Mouse (Mus musculus) kidney, adult 2 months (tissue): ENCODE measurements around the gene Ppan. TPM values are rescaled to one million over a fixed set of nuclear protein-coding genes. Genes with fewer than 3 reads are reported as not detected.
A peak's percentile ranks its signal among the peaks of the same experiment; 100 is the strongest.

Source experiments
- DNase-seq: peaks from one replicate; pipeline ENCODE4 v3.0.0; 2021
- H3K27ac ChIP-seq: fragments of 200-500 bp; 2 replicates; pipeline ENCODE4 v1.5.1; 2012; ENCODE audit warnings: low read depth, low read length, control low read depth, inconsistent platforms; ENCODE audit not compliant: insufficient read depth
- H3K27me3 ChIP-seq: fragments of 200-500 bp; replicated peaks from 2 replicates; pipeline ENCODE4 v1.6.1; 2012; ENCODE audit warnings: mild to moderate bottlenecking, moderate library complexity, low read length, inconsistent platforms; ENCODE audit not compliant: control insufficient read depth, insufficient read depth
- H3K36me3 ChIP-seq: fragments of 200-500 bp; 2 replicates; pipeline ENCODE4 v1.6.1; 2012; ENCODE audit warnings: mild to moderate bottlenecking, moderate library complexity, low read length, inconsistent platforms; ENCODE audit not compliant: control insufficient read depth, insufficient read depth
- H3K4me1 ChIP-seq: fragments of 200-500 bp; 2 replicates; pipeline ENCODE4 v1.6.1; 2011; ENCODE audit warnings: low read length; ENCODE audit not compliant: control insufficient read depth, insufficient read depth
- H3K4me3 ChIP-seq: fragments of 200-500 bp; 2 replicates; pipeline ENCODE4 v1.5.1; 2011; ENCODE audit warnings: mild to moderate bottlenecking, low read depth, low read length, control low read depth; ENCODE audit not compliant: insufficient read depth
- CTCF ChIP-seq: fragments of 200-500 bp; conservative IDR thresholded peaks from 2 replicates; pipeline ENCODE4 v1.5.1; 2011; ENCODE audit warnings: low read depth, mild to moderate bottlenecking, control low read depth, low read length, moderate library complexity, mixed read lengths; ENCODE audit not compliant: insufficient read depth, insufficient read length
- POLR2A ChIP-seq: fragments of 200-500 bp; IDR thresholded peaks from one replicate; pipeline ENCODE4 v1.6.1; 2011; ENCODE audit warnings: low read depth, low read length, control low read depth
- WGBS: fragments of 180-500 bp; shearing (Covaris S2); methylation state at CpG from one replicate; pipeline ENCODE4 v1.1.7; 2018; 5-methylcytosine and 5-hydroxymethylcytosine counted together
- polyA plus RNA-seq: library from polyadenylated mRNA; depleted of rRNA; stranded (reverse); fragments of >200 nt; gene quantifications from 2 replicates; pipeline ENCODE4 v1.2.3, GENCODE M21; 2012; rRNA removed

Gene Ppan
- polyA plus RNA-seq: 28.3 and 31.2 TPM in 2 replicates

- peaks cover 4% of the 10 kb centered on the region for H3K36me3 ChIP-seq
- no peaks in the 10 kb centered on the region for H3K27me3 ChIP-seq
- TF ChIP-seq POLR2A: peak; percentile 58
- TF ChIP-seq CTCF: no peak
- peak; percentile 98 for DNase-seq
- H3K27ac ChIP-seq: peak within 1 kb of the TSS; percentile 90
- under 1% methylated on average over 43 of the region's 43 CpGs for WGBS
- H3K4me1 ChIP-seq: peaks cover 2% of the 10 kb centered on the region; the same call in 1 of the 2 replicates
- H3K4me3 ChIP-seq: peak within 1 kb of the TSS; percentile 84
Measured at GRCm38 (mm10) chr9:20887704-20888385, at the start of gene Ppan. Gene Ppan, plus strand, starts transcription at chr9:20888175.

GRCm38 (mm10) chr9:20838931-20839330, 49.0 kb upstream of the Ppan start:
- DNase-seq: peak; percentile 10
- Histone ChIP-seq H3K36me3 (no peaks in the 10 kb centered on the region), H3K27ac (no peak overlapping the region), H3K4me3 (no peak overlapping the region), H3K4me1 (no peaks in the 10 kb centered on the region), H3K27me3 (no peaks in the 10 kb centered on the region)
- no peak for TF ChIP-seq POLR2A
- no peak for TF ChIP-seq CTCF
- WGBS: 50% methylated on average over 6 of the region's 6 CpGs

- DNase-seq: no peak
- no peaks in the 10 kb centered on the region for H3K27me3 ChIP-seq
- H3K4me1 ChIP-seq: no peaks in the 10 kb centered on the region
- no peak overlapping the region for H3K4me3 ChIP-seq
- no peaks in the 10 kb centered on the region for H3K36me3 ChIP-seq
- WGBS: 67% methylated on average over 4 of the region's 4 CpGs
- TF ChIP-seq POLR2A: no peak
- no peak for TF ChIP-seq CTCF
- H3K27ac ChIP-seq: no peak overlapping the region
Measured at GRCm38 (mm10) chr9:20842211-20842610, 45.8 kb upstream of the Ppan start.

- WGBS: 20% methylated on average over 2 of the region's 2 CpGs
- Histone ChIP-seq H3K27ac (no peak overlapping the region), H3K36me3 (no peaks in the 10 kb centered on the region), H3K27me3 (no peaks in the 10 kb centered on the region), H3K4me3 (no peak overlapping the region), H3K4me1 (no peaks in the 10 kb centered on the region)
- DNase-seq: peak; percentile 18
- peak; percentile 48 for TF ChIP-seq CTCF
- TF ChIP-seq POLR2A: no peak
Measured at GRCm38 (mm10) chr9:20842670-20843069, 45.3 kb upstream of the Ppan start.

- Histone ChIP-seq H3K4me3 (no peak overlapping the region), H3K27me3 (no peaks in the 10 kb centered on the region), H3K27ac (no peak overlapping the region), H3K4me1 (no peaks in the 10 kb centered on the region), H3K36me3 (no peaks in the 10 kb centered on the region)
- TF ChIP-seq POLR2A: no peak
- no peak for TF ChIP-seq CTCF
- DNase-seq: no peak
- 86% methylated on average over 2 of the region's 2 CpGs for WGBS
Measured at GRCm38 (mm10) chr9:20850179-20850578, 37.8 kb upstream of the Ppan start.

GRCm38 (mm10) chr9:20857131-20857530, 30.8 kb upstream of the Ppan start:
- WGBS: 5% methylated on average over 6 of the region's 6 CpGs
- DNase-seq: peak; percentile 49
- 0 out of 2 replicates have a peak, but pooled peaks have one; percentile 14 for TF ChIP-seq CTCF
- TF ChIP-seq POLR2A: no peak

GRCm38 (mm10) chr9:20859926-20860325, 28.0 kb upstream of the Ppan start:
- 51% methylated on average over 6 of the region's 6 CpGs for WGBS
- no peaks in the 10 kb centered on the region for H3K27me3 ChIP-seq
- H3K36me3 ChIP-seq: no peaks in the 10 kb centered on the region
- no peak overlapping the region for H3K27ac ChIP-seq
- H3K4me1 ChIP-seq: no peaks in the 10 kb centered on the region
- TF ChIP-seq CTCF: no peak
- no peak for TF ChIP-seq POLR2A
- DNase-seq: no peak
- no peak overlapping the region for H3K4me3 ChIP-seq

More at GRCm38 (mm10) chr9:20857131-20857530, 30.8 kb upstream of the Ppan start:
- no peaks in the 10 kb centered on the region for H3K27me3 ChIP-seq
- no peak overlapping the region for H3K27ac ChIP-seq
- no peaks in the 10 kb centered on the region for H3K4me1 ChIP-seq
- H3K4me3 ChIP-seq: no peak overlapping the region
- H3K36me3 ChIP-seq: no peaks in the 10 kb centered on the region
